Mouse (Mus musculus) MEL (cell line): ENCODE data around the gene Rtn4rl1. TPM values are rescaled to one million over a fixed set of nuclear protein-coding genes. Genes with fewer than 3 reads are reported as not detected.

ENCODE experiments used
- DNase-seq: peaks from one replicate; pipeline ENCODE4 v3.0.0; 2011; ENCODE audit warnings: low read depth, low spot score
- H3K27ac ChIP-seq: 2 replicates; pipeline ENCODE4 v1.5.1; 2012; ENCODE audit warnings: low read depth, mild to moderate bottlenecking, control low read depth, low read length, moderate library complexity; ENCODE audit not compliant: control insufficient read depth
- H3K27me3 ChIP-seq, 2 experiments: fragments of 150-350 bp in 1 of 2; sonication (generic) in 1 of 2; 2 replicates each; pipeline ENCODE4 v1.6.1; 2012; ENCODE audit warnings: low read length in 2 of 2, mild to moderate bottlenecking in 2 of 2, improper control_type of control experiment in 1 of 2, moderate library complexity in 1 of 2; ENCODE audit not compliant: insufficient read depth in 2 of 2, control insufficient read depth in 1 of 2
- H3K36me3 ChIP-seq, 2 experiments: 2 replicates each; pipeline ENCODE4 v1.6.1; 2012 to 2014; ENCODE audit warnings: low read length in 2 of 2, improper control_type of control experiment in 1 of 2, inconsistent platforms in 1 of 2, mild to moderate bottlenecking in 1 of 2; ENCODE audit not compliant: insufficient read depth in 2 of 2, control insufficient read depth in 1 of 2
- H3K4me1 ChIP-seq, 2 experiments: fragments of 150-350 bp in 1 of 2; sonication (generic) in 1 of 2; 2 replicates each; pipeline ENCODE4 v1.6.1; 2012; ENCODE audit warnings: low read length in 2 of 2, improper control_type of control experiment in 1 of 2, mild to moderate bottlenecking in 1 of 2; ENCODE audit not compliant: insufficient read depth in 2 of 2, control insufficient read depth in 1 of 2
- H3K4me3 ChIP-seq, 2 experiments: fragments of 150-350 bp in 1 of 2; sonication (generic) in 1 of 2; 2 replicates each; pipeline ENCODE4 v1.5.1; 2012; ENCODE audit warnings: low read depth in 2 of 2, low read length in 2 of 2, mild to moderate bottlenecking in 2 of 2, moderate library complexity in 2 of 2, control low read depth in 1 of 2, improper control_type of control experiment in 1 of 2; ENCODE audit not compliant: control insufficient read depth in 1 of 2, insufficient read depth in 1 of 2
- H3K79me2 ChIP-seq: 2 replicates; pipeline ENCODE4 v1.6.1; 2012; ENCODE audit warnings: mild to moderate bottlenecking, low read length, moderate library complexity; ENCODE audit not compliant: control insufficient read depth, poor library complexity, insufficient read depth
- H3K9ac ChIP-seq: 2 replicates; pipeline ENCODE4 v1.6.1; 2012; ENCODE audit warnings: low read depth, mild to moderate bottlenecking, control low read depth, low read length, moderate library complexity; ENCODE audit not compliant: control insufficient read depth, poor library complexity, severe bottlenecking
- H3K9me3 ChIP-seq: fragments of 150-350 bp; sonication (generic); replicated peaks from 2 replicates; pipeline ENCODE4 v1.6.1; 2012; ENCODE audit warnings: mild to moderate bottlenecking, low read length, improper control_type of control experiment, moderate library complexity; ENCODE audit not compliant: insufficient read depth
- BHLHE40 ChIP-seq: IDR thresholded peaks from 2 replicates; pipeline ENCODE4 v1.6.1; 2012; ENCODE audit warnings: low read depth, mild to moderate bottlenecking, inconsistent platforms, low read length, improper control_type of control experiment, borderline replicate concordance
- CHD1 ChIP-seq: IDR thresholded peaks from 2 replicates; pipeline ENCODE4 v1.6.1; 2012; ENCODE audit warnings: low read depth, mild to moderate bottlenecking, inconsistent platforms, low read length, improper control_type of control experiment
- E2F4 ChIP-seq: IDR thresholded peaks from 2 replicates; pipeline ENCODE4 v1.6.1; 2011; ENCODE audit warnings: low read depth, low read length, improper control_type of control experiment, borderline replicate concordance
- EP300 ChIP-seq, 2 experiments: IDR thresholded peaks; 2 replicates each; pipeline ENCODE4 v1.6.1; 2011; ENCODE audit warnings: improper control_type of control experiment in 2 of 2, low read length in 2 of 2, low read depth in 1 of 2, mild to moderate bottlenecking in 1 of 2
- JUND ChIP-seq: IDR thresholded peaks from 2 replicates; pipeline ENCODE4 v1.6.1; 2011; ENCODE audit warnings: low read depth, mild to moderate bottlenecking, improper control_type of control experiment, low read length
- KAT2A ChIP-seq: conservative IDR thresholded peaks from 2 replicates; pipeline ENCODE4 v1.6.1; 2012; ENCODE audit warnings: low read depth, low read length, improper control_type of control experiment, inconsistent platforms
- MAFK ChIP-seq: IDR thresholded peaks from 2 replicates; pipeline ENCODE4 v1.6.1; 2011; ENCODE audit warnings: low read depth, mild to moderate bottlenecking, low read length, improper control_type of control experiment, borderline replicate concordance
- MAX ChIP-seq: IDR thresholded peaks from 2 replicates; pipeline ENCODE4 v1.6.1; 2011; ENCODE audit warnings: low read length, improper control_type of control experiment
- MAZ ChIP-seq: IDR thresholded peaks from 2 replicates; pipeline ENCODE4 v1.6.1; 2012; ENCODE audit warnings: low read depth, mild to moderate bottlenecking, inconsistent platforms, low read length, improper control_type of control experiment
- MEF2A ChIP-seq: IDR thresholded peaks from 2 replicates; pipeline ENCODE4 v1.6.1; 2014; ENCODE audit warnings: low read depth, mild to moderate bottlenecking, inconsistent platforms, low read length, improper control_type of control experiment; ENCODE audit not compliant: poor library complexity, insufficient replicate concordance, severe bottlenecking; ENCODE audit errors: extremely low read depth
- MYB ChIP-seq: IDR thresholded peaks from 2 replicates; pipeline ENCODE4 v1.6.1; 2011; ENCODE audit warnings: mild to moderate bottlenecking, low read depth, low read length, improper control_type of control experiment
- POLR2AphosphoS2 ChIP-seq: IDR thresholded peaks from 2 replicates; pipeline ENCODE4 v1.6.1; 2011; ENCODE audit warnings: low read length, improper control_type of control experiment
- POLR2AphosphoS5 ChIP-seq: IDR thresholded peaks from 2 replicates; pipeline ENCODE4 v1.6.1; 2012; ENCODE audit warnings: low read depth, borderline replicate concordance, mild to moderate bottlenecking, inconsistent platforms, low read length, moderate library complexity, mixed read lengths
- RAD21 ChIP-seq: IDR thresholded peaks from 2 replicates; pipeline ENCODE4 v1.6.1; 2011; ENCODE audit warnings: mild to moderate bottlenecking, low read depth, low read length, improper control_type of control experiment
- RCOR1 ChIP-seq: IDR thresholded peaks from 2 replicates; pipeline ENCODE4 v1.6.1; 2012; ENCODE audit warnings: low read depth, mild to moderate bottlenecking, inconsistent platforms, low read length, improper control_type of control experiment
- SIN3A ChIP-seq: IDR thresholded peaks from 2 replicates; pipeline ENCODE4 v1.6.1; 2012; ENCODE audit warnings: low read length, improper control_type of control experiment, inconsistent platforms
- TBP ChIP-seq: IDR thresholded peaks from 2 replicates; pipeline ENCODE4 v1.8.0; 2011; ENCODE audit warnings: low read depth, low read length, improper control_type of control experiment
- TCF12 ChIP-seq: IDR thresholded peaks from 2 replicates; pipeline ENCODE4 v1.6.1; 2014; ENCODE audit warnings: low read depth, mild to moderate bottlenecking, inconsistent platforms, low read length, improper control_type of control experiment, moderate library complexity
- UBTF ChIP-seq: IDR thresholded peaks from 2 replicates; pipeline ENCODE4 v1.6.1; 2012; ENCODE audit warnings: low read depth, mild to moderate bottlenecking, inconsistent platforms, low read length, improper control_type of control experiment, moderate library complexity, borderline replicate concordance; ENCODE audit not compliant: insufficient read depth
- ZMIZ1 ChIP-seq: IDR thresholded peaks from 2 replicates; pipeline ENCODE4 v1.6.1; 2012; ENCODE audit warnings: low read depth, mild to moderate bottlenecking, inconsistent platforms, low read length, improper control_type of control experiment, moderate library complexity
- polyA plus RNA-seq, 2 experiments: library from polyadenylated mRNA; stranded (reverse) in 1 of 2; unstranded in 1 of 2; fragments of >175 nt in 1 of 2; fragments of >200 nt in 1 of 2; gene quantifications; 2 replicates each; pipeline versions ENCODE4 v1.2.1 to v1.2.4; 2012; ENCODE audit warnings: low replicate concordance in 2 of 2, low read depth in 1 of 2; ENCODE audit not compliant: insufficient read length in 2 of 2, insufficient read depth in 1 of 2, missing spikeins in 1 of 2
- total RNA-seq: library from RNA; depleted of rRNA; stranded (reverse); fragments of 300-350 nt; gene quantifications from 2 replicates; pipeline ENCODE4 v1.2.3, GENCODE M21; 2012

The Rtn4rl1 gene
- total and polyA plus RNA-seq, 3 experiments: 0.35 to 2.6 TPM; not detected in 1

- no peak for DNase-seq
- no peak overlapping the region for H3K4me3 ChIP-seq
- no peaks in the 10 kb centered on the region for H3K79me2 ChIP-seq
- H3K9me3 ChIP-seq: no peaks in the 10 kb centered on the region
- H3K27ac ChIP-seq: no peak overlapping the region
- no peaks in the 10 kb centered on the region for H3K27me3 ChIP-seq
- TF ChIP-seq MAZ (no peak), MAX (no peak), MAFK (no peak), JUND (no peak), TBP (no peak), MEF2A (no peak), BHLHE40 (no peak), UBTF (no peak)
- no peaks in the 10 kb centered on the region for H3K36me3 ChIP-seq
- no peak overlapping the region for H3K9ac ChIP-seq
- H3K4me1 ChIP-seq: peaks cover 0 to 10% of the 10 kb centered on the region in 2 experiments; a peak in 2 of 4 replicates
Observed at GRCm38 (mm10) chr11:75232434-75232833, 38.9 kb downstream of the Rtn4rl1 start.

GRCm38 (mm10) chr11:75234745-75235144 is 41.2 kb downstream of the Rtn4rl1 start:
- no peaks in the 10 kb centered on the region for H3K79me2 ChIP-seq
- no peak overlapping the region for H3K4me3 ChIP-seq
- no peaks in the 10 kb centered on the region for H3K9me3 ChIP-seq
- peaks cover 0 to 10% of the 10 kb centered on the region in 2 experiments; a peak in 2 of 4 replicates for H3K4me1 ChIP-seq
- DNase-seq: peak; percentile 29
- no peak overlapping the region for H3K27ac ChIP-seq
- H3K36me3 ChIP-seq: no peaks in the 10 kb centered on the region
- TF ChIP-seq RAD21: no peak
- TF ChIP-seq TCF12: no peak
- 0 out of 4 replicates have a peak, but pooled peaks of 1 of the 2 experiments have one; percentile 5 for TF ChIP-seq EP300 (IDR thresholded peaks at IDR 0.05; ENCODE audit: low read depth in 1 of 2, low read length in 2 of 2)
- TF ChIP-seq, all 39 proteins: peak for 1
- Histone ChIP-seq H3K9ac (no peak overlapping the region), H3K27me3 (no peaks in the 10 kb centered on the region)

- Histone ChIP-seq H3K4me3 (no peak overlapping the region), H3K9me3 (no peaks in the 10 kb centered on the region), H3K4me1 (peaks cover 3 to 18% of the 10 kb centered on the region in 2 experiments), H3K27ac (no peak overlapping the region), H3K9ac (no peak overlapping the region), H3K27me3 (no peaks in the 10 kb centered on the region), H3K36me3 (peaks cover 0 to 10% of the 10 kb centered on the region in 2 experiments; a peak in 2 of 4 replicates), H3K79me2 (no peaks in the 10 kb centered on the region)
- no peak for TF ChIP-seq POLR2AphosphoS2
- TF ChIP-seq POLR2AphosphoS5: no peak
- no peak for TF ChIP-seq EP300 (IDR thresholded peaks at IDR 0.05; ENCODE audit: low read depth in 1 of 2, low read length in 2 of 2)
- no peak for TF ChIP-seq RCOR1
- no peak for TF ChIP-seq ZMIZ1
- TF ChIP-seq MAX: no peak
- TF ChIP-seq MYB: no peak
- no peak for TF ChIP-seq CHD1
- TF ChIP-seq E2F4: no peak
- no peak for TF ChIP-seq SIN3A
- TF ChIP-seq KAT2A: no peak
- DNase-seq: no peak
Observed at GRCm38 (mm10) chr11:75240158-75240934, 46.8 kb downstream of the Rtn4rl1 start.
